Mouse (Mus musculus) olfactory bulb, adult 2 months (tissue): Measurements from ENCODE around the gene Dennd6b.

Source experiments
- CTCF ChIP-seq: fragments of 200-500 bp; IDR thresholded peaks from 2 replicates; pipeline ENCODE4 v1.5.1; 2012; ENCODE audit warnings: low read depth, mild to moderate bottlenecking, low read length, moderate library complexity; ENCODE audit not compliant: insufficient read depth
- POLR2A ChIP-seq: fragments of 200-500 bp; IDR thresholded peaks from 2 replicates; pipeline ENCODE4 v1.6.1; 2012; ENCODE audit warnings: mild to moderate bottlenecking, low read depth, low read length, moderate library complexity; ENCODE audit not compliant: insufficient read depth

DNA sequence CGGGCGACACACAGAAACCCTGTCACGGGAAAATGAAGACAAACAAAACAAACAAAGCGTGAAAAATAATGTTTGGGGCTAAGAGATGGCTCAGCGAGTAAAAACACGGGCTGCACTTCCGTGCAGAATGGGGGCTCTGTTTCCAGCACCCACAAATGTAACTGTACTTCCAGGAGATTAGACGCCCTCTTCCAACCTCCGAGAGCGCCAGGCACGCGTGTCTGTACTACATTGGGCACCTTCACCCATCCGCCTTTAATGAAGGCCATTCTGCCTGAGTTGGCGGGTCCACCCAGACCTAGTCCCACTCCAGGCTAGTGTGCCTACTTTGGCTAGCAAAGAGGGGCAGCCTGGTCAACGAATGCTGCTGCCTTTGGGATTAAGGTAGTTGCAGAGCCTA lies 760 bp upstream of the Dennd6b start:
- TF ChIP-seq CTCF: no peak
- no peak for TF ChIP-seq POLR2A
